Mouse (Mus musculus): ENCODE results near the gene Tns1. TPM values are rescaled to one million over a fixed set of nuclear protein-coding genes. Genes with fewer than 3 reads are reported as not detected.

Tns1 gene
- total and polyA plus RNA-seq, 2 experiments = 17.9 to 47.9 TPM

DNA sequence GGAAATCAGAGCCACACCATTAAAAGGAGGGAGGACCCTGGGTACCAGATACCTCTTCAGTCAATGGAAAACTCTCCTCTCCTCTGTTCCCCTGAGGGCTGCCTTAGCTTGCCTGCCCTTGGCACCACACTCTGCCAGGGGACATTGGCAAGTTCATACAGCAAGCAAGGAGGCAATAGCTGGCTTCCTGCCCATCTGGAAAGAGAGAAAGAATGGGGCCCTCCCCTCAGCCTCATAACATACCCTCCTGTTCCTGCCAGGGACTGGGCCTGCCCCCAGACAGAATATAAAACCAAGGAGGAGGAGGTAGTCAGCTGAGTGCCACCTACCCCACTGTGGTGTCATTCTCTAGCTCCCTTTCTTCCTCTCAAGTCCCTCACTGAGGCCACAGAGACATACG is 5.1 kb downstream of the Tns1 start:
- no peak overlapping the region for H3K9ac ChIP-seq (ENCODE audit: low read depth, low read length)
- no peaks in the 10 kb centered on the region; the same call in 1 of the 2 replicates for H3K79me2 ChIP-seq (ENCODE audit: control insufficient read depth, insufficient read depth, low read length)
- H3K4me1 ChIP-seq (ENCODE audit: control insufficient read depth, insufficient read depth, low read length) = 0 out of 2 replicates have a peak, but pooled peaks cover 2% of the 10 kb centered on the region
- no peak for DNase-seq (ENCODE audit: extremely low read depth, low read depth, low spot score)
- no peak overlapping the region for H3K4me3 ChIP-seq (ENCODE audit: insufficient read depth, low read depth, low read length)
- H3K27ac ChIP-seq (replicated peaks; ENCODE audit: insufficient read depth, low read depth, low read length) = no peak overlapping the region
- no peaks in the 10 kb centered on the region for H3K27me3 ChIP-seq (ENCODE audit: control insufficient read depth, insufficient read depth, low read length)
- TF ChIP-seq POLR2A (IDR thresholded peaks at IDR 0.05; ENCODE audit: extremely low read depth, insufficient read depth, low read length) (no peak), CTCF (IDR thresholded peaks at IDR 0.05; ENCODE audit: low read depth, low read length) (no peak)
- no peaks in the 10 kb centered on the region for H3K36me3 ChIP-seq (ENCODE audit: control insufficient read depth, insufficient read depth, low read length)
- WGBS = 95% methylated on average over 1 of the region's 1 CpGs

- peak; percentile 63 for DNase-seq (ENCODE audit: extremely low read depth, low read depth, low spot score)
- 40% methylated on average over 6 of the region's 6 CpGs for WGBS
- TF ChIP-seq CTCF (IDR thresholded peaks at IDR 0.05; ENCODE audit: low read depth, low read length) = no peak
- no peak for TF ChIP-seq POLR2A (IDR thresholded peaks at IDR 0.05; ENCODE audit: extremely low read depth, insufficient read depth, low read length)
Measured at GRCm38 (mm10) chr1:74117876-74118275, 6.4 kb downstream of the Tns1 start.

GRCm38 (mm10) chr1:74113071-74113470 is 11.2 kb downstream of the Tns1 start:
- H3K4me3 ChIP-seq (ENCODE audit: insufficient read depth, low read depth, low read length) = no peak overlapping the region
- TF ChIP-seq CTCF (IDR thresholded peaks at IDR 0.05; ENCODE audit: low read depth, low read length) (no peak), POLR2A (IDR thresholded peaks at IDR 0.05; ENCODE audit: extremely low read depth, insufficient read depth, low read length) (no peak)
- DNase-seq (ENCODE audit: extremely low read depth, low read depth, low spot score) = peak; percentile 82
- peaks cover 21% of the 10 kb centered on the region for H3K4me1 ChIP-seq (ENCODE audit: control insufficient read depth, insufficient read depth, low read length)
- no peaks in the 10 kb centered on the region for H3K27me3 ChIP-seq (ENCODE audit: control insufficient read depth, insufficient read depth, low read length)
- no peak overlapping the region for H3K9ac ChIP-seq (ENCODE audit: low read depth, low read length)
- no peaks in the 10 kb centered on the region for H3K36me3 ChIP-seq (ENCODE audit: control insufficient read depth, insufficient read depth, low read length)
- no peaks in the 10 kb centered on the region; the same call in 1 of the 2 replicates for H3K79me2 ChIP-seq (ENCODE audit: control insufficient read depth, insufficient read depth, low read length)
- no peak overlapping the region for H3K27ac ChIP-seq (replicated peaks; ENCODE audit: insufficient read depth, low read depth, low read length)
- 7% methylated on average over 3 of the region's 3 CpGs for WGBS

More at GRCm38 (mm10) chr1:74117876-74118275, 6.4 kb downstream of the Tns1 start:
- Histone ChIP-seq H3K4me1 (ENCODE audit: control insufficient read depth, insufficient read depth, low read length) (peaks cover 8% of the 10 kb centered on the region), H3K4me3 (ENCODE audit: insufficient read depth, low read depth, low read length) (no peak overlapping the region), H3K36me3 (ENCODE audit: control insufficient read depth, insufficient read depth, low read length) (no peaks in the 10 kb centered on the region), H3K9ac (ENCODE audit: low read depth, low read length) (no peak overlapping the region), H3K27me3 (ENCODE audit: control insufficient read depth, insufficient read depth, low read length) (no peaks in the 10 kb centered on the region), H3K27ac (replicated peaks; ENCODE audit: insufficient read depth, low read depth, low read length) (no peak overlapping the region), H3K79me2 (ENCODE audit: control insufficient read depth, insufficient read depth, low read length) (no peaks in the 10 kb centered on the region; the same call in 1 of the 2 replicates)

- no peak overlapping the region for H3K4me3 ChIP-seq (ENCODE audit: insufficient read depth, low read depth, low read length)
- WGBS = 56% methylated on average over 6 of the region's 6 CpGs
- H3K27me3 ChIP-seq (ENCODE audit: control insufficient read depth, insufficient read depth, low read length) = no peaks in the 10 kb centered on the region
- no peak overlapping the region for H3K9ac ChIP-seq (ENCODE audit: low read depth, low read length)
- no peaks in the 10 kb centered on the region; the same call in 1 of the 2 replicates for H3K79me2 ChIP-seq (ENCODE audit: control insufficient read depth, insufficient read depth, low read length)
- H3K27ac ChIP-seq (replicated peaks; ENCODE audit: insufficient read depth, low read depth, low read length) = no peak overlapping the region
- DNase-seq (ENCODE audit: extremely low read depth, low read depth, low spot score) = peak; percentile 41
- H3K36me3 ChIP-seq (ENCODE audit: control insufficient read depth, insufficient read depth, low read length) = no peaks in the 10 kb centered on the region
- TF ChIP-seq POLR2A (IDR thresholded peaks at IDR 0.05; ENCODE audit: extremely low read depth, insufficient read depth, low read length) (no peak), CTCF (IDR thresholded peaks at IDR 0.05; ENCODE audit: low read depth, low read length) (no peak)
- peaks cover 21% of the 10 kb centered on the region for H3K4me1 ChIP-seq (ENCODE audit: control insufficient read depth, insufficient read depth, low read length)
Measured at GRCm38 (mm10) chr1:74111696-74112030, 12.6 kb downstream of the Tns1 start.

DNA sequence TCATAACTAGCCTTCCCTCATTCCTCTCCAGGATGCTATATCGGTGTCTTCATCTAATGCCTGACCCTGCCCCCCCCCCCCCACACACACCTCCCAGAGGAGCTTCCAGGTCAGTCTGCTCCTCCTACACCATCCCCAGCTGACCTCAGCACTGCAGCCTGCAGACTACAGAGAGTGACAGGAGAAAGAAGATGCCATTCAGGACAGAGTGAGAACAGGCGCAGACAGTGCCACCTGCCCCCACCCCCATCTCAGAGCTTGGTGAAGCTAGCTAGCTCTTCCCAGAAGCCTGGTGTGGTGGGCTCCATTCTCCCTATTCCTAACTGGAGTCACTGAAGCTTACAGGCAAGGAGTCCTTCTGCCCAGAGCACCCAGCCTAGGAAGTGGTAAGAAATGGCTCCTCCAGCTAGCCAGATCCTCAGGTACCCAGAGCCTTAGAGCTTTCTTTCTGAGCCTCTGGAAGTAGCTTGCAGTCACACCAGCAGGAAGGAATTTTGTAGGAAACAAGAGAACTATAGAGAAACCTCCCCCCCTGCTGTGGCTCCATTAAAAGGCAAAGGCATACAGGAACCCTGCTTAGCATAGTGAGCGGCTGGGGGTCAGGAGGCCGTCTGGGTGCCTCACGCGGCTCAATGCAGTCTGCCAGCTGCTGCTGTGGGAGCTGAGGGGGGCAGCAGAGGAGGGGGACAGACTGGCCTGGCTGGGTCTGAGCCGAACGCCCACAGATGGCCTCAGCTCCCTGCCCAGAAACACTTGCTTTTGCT is 13.1 kb downstream of the Tns1 start:
- no peaks in the 10 kb centered on the region for H3K36me3 ChIP-seq (ENCODE audit: control insufficient read depth, insufficient read depth, low read length)
- H3K4me1 ChIP-seq (ENCODE audit: control insufficient read depth, insufficient read depth, low read length) = peaks cover 21% of the 10 kb centered on the region
- TF ChIP-seq CTCF (IDR thresholded peaks at IDR 0.05; ENCODE audit: low read depth, low read length) (no peak), POLR2A (IDR thresholded peaks at IDR 0.05; ENCODE audit: extremely low read depth, insufficient read depth, low read length) (no peak)
- no peaks in the 10 kb centered on the region for H3K79me2 ChIP-seq (ENCODE audit: control insufficient read depth, insufficient read depth, low read length)
- no peak overlapping the region for H3K27ac ChIP-seq (replicated peaks; ENCODE audit: insufficient read depth, low read depth, low read length)
- H3K9ac ChIP-seq (ENCODE audit: low read depth, low read length) = no peak overlapping the region; the same call in 1 of the 2 replicates
- H3K27me3 ChIP-seq (ENCODE audit: control insufficient read depth, insufficient read depth, low read length) = no peaks in the 10 kb centered on the region
- DNase-seq (ENCODE audit: extremely low read depth, low read depth, low spot score) = no peak
- 46% methylated on average over 8 of the region's 8 CpGs for WGBS
- no peak overlapping the region for H3K4me3 ChIP-seq (ENCODE audit: insufficient read depth, low read depth, low read length)

- TF ChIP-seq POLR2A (IDR thresholded peaks at IDR 0.05; ENCODE audit: extremely low read depth, insufficient read depth, low read length) (no peak), CTCF (IDR thresholded peaks at IDR 0.05; ENCODE audit: low read depth, low read length) (no peak)
- Histone ChIP-seq H3K27ac (replicated peaks; ENCODE audit: insufficient read depth, low read depth, low read length) (peak overlapping the region; percentile 65), H3K36me3 (ENCODE audit: control insufficient read depth, insufficient read depth, low read length) (no peaks in the 10 kb centered on the region), H3K79me2 (ENCODE audit: control insufficient read depth, insufficient read depth, low read length) (no peaks in the 10 kb centered on the region), H3K9ac (ENCODE audit: low read depth, low read length) (no peak overlapping the region), H3K27me3 (ENCODE audit: control insufficient read depth, insufficient read depth, low read length) (no peaks in the 10 kb centered on the region), H3K4me1 (ENCODE audit: control insufficient read depth, insufficient read depth, low read length) (peaks cover 21% of the 10 kb centered on the region), H3K4me3 (ENCODE audit: insufficient read depth, low read depth, low read length) (no peak overlapping the region)
- DNase-seq (ENCODE audit: extremely low read depth, low read depth, low spot score) = peak; percentile 92
- WGBS = 19% methylated on average over 2 of the region's 2 CpGs
Measured at GRCm38 (mm10) chr1:74109670-74110069, 14.6 kb downstream of the Tns1 start.

Data from liver, adult 2 months (tissue).